Mouse (Mus musculus) G1E-ER4 (cell line): ENCODE measurements around the gene Gadd45g. TPM values are rescaled to one million over a fixed set of nuclear protein-coding genes. Genes with fewer than 3 reads are reported as not detected.

Experiments
- GATA1 ChIP-seq: IDR thresholded peaks from one replicate; pipeline ENCODE4 v1.8.0; 2012; ENCODE audit warnings: low read length, inconsistent platforms
- polyA plus RNA-seq: library from polyadenylated mRNA; stranded (reverse); fragments of >175 nt; gene quantifications from 2 replicates; pipeline ENCODE4 v1.2.3, GENCODE M21; 2012

Gadd45g gene
- polyA plus RNA-seq: 23.2 and 29.4 TPM in 2 replicates

DNA sequence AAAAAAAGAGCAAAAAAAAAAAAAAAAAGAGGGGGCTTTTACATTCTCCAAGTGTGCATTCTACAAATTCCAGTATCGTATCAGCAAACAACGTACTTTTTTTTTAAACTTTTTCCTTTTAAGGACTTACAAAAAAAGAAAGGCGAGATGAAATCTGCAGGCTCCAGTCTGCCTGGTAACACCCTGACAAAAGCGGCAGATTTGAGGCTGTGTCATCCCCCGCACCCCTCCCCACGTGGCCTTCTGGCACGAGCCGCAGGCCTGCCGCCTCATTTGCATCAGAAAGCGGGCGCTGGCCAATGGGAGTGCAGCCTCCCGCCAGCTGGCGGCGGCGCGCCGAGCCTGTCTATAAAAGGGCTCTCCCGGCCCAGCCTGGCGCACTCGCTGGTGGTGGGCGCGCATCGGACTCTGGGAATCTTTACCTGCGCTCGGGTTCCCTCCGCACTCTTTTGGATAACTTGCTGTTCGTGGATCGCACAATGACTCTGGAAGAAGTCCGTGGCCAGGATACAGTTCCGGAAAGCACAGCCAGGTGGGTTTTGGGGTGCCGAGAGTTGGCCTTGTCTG is at the start of gene Gadd45g:
Gene Gadd45g (plus strand): TSS at position 378 of the 567 bp plus-strand sequence.
- no peak for TF ChIP-seq GATA1

DNA sequence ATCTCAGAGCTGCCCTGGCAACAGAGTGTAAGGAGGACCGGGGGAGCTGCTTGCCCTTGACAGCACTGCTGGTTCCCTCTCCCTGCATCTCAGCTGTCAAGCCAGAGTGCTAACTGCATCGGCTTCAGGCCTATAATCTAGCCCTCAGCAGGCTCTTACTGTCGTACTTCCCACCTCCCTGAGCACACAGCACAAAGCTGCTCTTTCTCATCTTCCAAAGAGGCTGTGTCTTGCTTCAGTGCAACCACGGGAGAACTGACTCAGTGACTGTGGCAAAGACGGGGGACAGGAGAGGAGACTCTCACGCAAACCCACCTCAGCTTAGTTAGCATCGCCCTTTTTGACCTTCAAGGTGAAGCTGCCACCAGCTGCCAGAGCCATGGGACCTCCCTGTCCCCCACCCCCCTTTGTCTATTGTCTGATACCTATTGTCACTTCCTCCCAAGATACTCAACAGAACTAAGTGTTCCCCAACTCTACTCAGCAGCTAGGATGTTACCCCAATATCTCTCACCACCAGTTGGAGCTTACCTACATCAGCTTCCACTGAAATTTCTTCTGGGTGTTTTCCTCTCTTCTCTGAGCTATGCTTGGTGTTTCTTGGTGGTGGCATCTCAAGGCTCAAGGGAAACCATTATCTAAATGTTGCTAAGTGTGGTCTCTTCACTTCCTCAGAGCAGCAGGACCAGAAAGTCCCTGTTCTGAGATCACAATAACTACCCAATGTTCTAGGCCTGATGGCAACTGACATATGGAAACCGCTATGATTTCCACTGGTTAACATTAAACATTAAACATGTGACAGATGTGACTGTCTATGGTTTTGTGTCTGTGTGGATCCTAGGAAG is 48.4 kb upstream of the Gadd45g start:
- no peak for TF ChIP-seq GATA1

DNA sequence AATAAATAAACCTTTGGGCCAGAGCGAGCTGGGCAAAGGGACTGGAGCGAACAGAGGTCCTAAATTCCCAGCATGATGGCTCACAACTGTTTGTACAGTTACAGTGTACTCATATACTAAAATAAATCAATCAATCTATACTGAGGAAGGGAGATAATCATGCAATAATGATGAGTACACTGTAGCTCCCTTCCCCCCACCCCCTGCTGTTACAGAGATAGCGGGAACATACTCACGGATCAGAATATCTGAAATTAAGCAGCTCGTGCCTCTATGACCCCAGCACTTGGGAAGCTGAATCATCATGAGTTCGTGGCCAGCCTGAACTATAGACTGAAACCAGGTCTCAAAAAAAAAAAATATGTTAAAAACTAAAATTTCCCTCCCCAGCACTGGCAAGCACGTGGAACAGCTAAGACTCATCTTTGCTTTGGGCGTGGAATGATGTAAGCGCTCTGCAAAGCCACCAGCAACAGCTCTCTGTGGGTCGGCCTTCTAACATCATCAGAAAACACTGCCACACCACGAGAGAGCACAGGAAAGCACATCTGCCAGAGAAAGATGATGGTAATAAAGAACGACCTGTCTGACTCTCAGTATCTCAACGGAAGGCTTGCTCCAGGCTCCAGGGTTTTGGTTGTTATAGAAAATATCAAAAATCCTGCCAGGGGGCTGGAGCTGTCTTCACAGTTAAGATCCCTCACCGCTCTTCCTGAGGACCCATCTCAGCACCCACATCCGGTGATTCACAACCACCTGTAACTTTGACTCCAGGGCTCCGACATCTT is 46.5 kb upstream of the Gadd45g start:
- TF ChIP-seq GATA1: peak; percentile 11

DNA sequence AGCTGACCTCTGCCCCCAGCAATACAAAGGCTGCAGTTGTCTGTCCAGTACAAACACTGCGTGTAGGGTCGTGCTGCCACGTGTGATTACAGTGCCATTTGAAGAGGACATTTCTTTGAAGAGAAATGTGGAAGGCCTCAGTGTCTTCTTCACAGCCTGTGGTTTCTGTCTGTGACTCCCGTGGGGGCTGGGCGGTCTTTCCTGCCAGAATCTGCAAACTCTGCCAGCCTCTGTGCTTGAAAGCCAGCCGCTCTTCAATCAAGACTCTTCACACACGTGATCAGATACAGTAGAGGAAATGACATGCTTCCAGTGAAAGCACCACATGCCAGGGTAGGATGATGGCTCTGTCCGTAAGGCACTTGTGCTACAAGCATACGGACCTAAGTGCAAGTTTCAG is 45.6 kb upstream of the Gadd45g start:
- TF ChIP-seq GATA1: no peak

DNA sequence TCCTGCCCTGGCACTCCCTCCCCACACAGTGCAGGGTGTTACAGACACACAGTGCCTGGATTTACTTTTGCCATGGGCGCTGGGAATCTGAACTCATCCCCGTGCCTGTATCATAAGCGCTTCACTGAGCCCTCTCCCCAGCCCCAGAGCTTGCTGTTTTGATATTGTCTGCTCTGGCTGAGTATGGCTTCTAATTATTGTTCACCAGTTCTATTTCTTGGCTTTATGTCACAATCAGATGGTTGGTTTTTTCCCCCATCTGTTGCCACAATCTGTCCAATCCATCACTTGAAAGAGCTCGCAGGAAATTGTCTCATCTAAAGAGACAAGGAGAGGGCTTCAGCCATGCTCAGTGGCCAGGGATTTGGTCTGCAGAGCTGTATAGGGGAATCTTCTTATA is 40.8 kb upstream of the Gadd45g start:
- TF ChIP-seq GATA1: no peak

DNA sequence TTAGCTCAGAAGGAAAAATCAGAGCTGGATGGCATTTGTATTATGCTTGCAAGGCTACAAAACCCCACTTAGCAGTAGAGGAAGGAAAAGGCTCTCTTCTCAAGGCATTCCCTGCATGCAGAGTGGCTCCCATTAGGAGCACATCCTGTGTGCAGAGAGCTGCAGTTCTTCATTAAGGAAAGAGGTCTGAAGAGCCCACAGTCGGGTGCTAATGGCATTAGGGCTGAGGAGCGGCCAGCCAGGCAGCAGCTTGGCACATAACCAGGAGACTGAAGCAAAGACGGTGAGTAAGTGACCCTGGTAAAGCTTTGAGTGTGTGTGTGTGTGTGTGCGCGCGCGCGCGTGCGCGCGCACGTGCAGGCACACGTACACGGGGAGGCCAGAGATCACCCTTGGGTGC is 40.3 kb upstream of the Gadd45g start:
- TF ChIP-seq GATA1: no peak

DNA sequence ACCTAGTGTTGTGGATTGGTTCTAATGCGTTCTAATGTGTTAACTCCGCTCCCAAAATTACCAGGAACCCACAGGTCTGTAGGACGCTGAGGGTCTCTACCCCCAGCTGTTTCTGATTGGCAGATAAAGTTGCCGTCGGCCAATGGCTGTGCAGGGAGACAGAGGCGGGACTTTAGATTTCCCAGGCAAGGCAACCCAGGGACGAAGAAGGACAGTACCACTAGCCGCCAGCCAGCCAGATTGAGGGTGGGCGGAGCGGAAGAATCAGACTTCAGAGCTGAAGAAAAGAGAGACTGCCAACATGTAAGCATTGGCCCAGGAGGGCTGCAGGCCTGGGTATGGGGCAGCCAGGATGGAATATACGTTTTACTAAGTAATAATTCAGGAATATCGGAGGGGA is 38.3 kb upstream of the Gadd45g start:
- TF ChIP-seq GATA1: no peak

DNA sequence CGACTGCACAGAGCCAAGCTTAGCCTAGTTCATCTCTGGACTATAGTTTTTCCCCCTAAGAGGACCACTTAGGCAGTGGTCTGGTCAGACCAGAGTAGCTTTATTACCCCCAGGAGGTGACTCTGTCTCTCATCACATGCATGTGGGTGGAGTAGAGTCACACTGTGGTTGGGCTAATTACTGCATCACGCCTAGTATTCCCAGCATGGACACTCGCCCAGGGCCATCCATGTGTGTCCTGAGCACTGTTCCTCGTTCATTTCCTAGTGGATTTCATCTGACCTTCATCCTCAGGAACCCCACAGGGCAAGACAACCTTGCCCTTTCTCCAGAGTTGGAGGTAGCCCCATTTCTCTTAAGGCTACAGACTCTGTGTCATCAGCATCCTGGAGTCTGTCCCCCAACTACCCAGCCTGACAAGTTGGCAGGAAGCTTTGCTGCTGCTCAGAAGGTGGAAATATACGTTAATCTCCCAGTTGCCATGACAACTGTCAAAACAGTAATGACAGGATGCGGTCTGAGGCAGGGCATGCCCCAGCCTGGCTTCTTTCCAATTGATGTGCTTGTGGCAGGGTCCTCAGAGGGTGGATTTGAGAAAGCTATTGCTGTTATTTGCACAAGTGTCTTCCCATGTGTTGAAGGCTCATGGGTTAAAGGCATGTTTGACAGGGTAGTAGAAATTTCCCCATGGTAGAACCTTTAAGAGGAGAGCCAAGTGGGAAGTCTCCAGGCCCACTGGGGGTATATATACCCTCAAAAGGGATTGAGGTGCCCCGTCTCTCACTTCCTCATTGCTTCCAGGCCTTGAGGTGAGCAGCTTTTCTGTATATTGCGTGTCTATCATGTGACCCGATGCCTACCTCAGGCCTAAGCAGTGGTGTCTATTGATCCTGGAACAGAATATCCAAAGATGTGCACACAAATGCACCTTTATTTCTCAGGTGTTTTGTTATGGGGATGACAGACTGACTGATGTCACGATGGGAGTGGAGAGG is 32.6 kb upstream of the Gadd45g start:
- no peak for TF ChIP-seq GATA1

DNA sequence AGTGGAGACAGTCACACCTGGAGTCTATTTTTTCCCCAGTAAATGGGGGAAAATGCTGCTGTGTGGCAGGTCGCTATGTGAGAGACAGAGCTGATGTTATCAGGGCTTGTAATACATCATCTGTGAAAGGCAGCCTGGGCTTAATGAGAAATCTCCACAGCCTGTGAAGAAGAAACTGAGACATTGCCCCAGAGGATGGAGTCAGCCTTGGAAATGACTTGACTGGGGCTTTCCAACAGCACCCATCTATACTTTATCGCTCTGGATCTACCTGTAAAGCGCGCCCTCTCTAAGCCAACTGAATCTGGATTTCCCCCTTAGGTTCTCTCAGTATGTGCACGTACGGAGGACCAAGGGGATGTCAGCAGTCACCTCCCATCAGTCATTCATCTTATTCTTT is 31.8 kb upstream of the Gadd45g start:
- no peak for TF ChIP-seq GATA1

DNA sequence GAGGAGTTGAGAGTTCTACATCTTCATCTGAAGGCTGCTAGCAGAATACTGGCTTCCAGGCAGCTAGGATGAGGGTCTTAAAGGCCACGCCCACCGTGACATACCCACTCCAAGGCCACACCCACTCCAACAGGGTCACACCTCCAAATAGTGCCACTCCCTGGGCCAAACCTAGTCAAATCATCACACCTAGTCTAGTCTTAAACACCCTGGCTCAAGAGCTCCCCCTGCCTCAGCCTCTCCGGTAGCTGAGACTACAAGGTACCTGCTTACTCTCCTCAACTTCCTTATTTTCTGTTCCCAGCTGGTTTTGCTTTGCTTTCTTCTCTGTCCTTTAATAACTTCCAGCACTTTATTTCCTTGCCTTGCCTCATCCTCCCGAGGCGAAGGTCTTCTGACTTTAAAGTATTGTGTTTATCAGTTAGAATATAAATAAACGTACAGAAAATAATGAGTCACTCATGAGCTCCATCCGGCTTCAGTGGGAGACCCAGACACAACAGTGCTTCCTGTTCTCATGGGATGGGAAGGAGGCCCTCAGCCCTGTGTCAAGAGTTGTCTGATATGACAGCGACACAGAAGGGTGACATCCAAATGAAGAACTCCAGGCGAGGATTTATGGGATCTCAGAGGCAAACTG is 30.5 kb upstream of the Gadd45g start:
- TF ChIP-seq GATA1: no peak

DNA sequence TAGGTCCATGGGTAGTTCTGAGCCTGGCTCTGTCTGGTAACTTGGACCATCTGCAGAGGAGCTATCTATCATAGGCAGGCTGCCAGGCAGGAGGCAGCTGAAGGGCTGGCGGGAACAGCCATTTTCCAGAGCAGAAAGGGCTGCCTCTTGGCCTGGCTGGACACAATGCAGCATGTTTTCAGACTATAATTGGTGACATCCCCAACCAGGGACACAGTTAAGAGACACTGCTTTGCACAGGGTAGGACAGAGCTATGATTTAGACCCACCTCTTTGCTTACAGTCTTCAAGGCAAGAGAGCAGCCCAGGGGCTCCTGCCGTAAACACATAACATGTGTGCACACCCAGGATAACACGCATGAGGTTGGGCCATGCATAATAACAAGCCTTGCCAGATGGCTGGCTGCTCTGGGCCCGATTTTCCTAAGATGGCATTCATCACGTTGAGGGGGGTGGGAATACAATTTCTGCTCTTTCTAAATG is 29.9 kb upstream of the Gadd45g start:
- TF ChIP-seq GATA1: no peak

DNA sequence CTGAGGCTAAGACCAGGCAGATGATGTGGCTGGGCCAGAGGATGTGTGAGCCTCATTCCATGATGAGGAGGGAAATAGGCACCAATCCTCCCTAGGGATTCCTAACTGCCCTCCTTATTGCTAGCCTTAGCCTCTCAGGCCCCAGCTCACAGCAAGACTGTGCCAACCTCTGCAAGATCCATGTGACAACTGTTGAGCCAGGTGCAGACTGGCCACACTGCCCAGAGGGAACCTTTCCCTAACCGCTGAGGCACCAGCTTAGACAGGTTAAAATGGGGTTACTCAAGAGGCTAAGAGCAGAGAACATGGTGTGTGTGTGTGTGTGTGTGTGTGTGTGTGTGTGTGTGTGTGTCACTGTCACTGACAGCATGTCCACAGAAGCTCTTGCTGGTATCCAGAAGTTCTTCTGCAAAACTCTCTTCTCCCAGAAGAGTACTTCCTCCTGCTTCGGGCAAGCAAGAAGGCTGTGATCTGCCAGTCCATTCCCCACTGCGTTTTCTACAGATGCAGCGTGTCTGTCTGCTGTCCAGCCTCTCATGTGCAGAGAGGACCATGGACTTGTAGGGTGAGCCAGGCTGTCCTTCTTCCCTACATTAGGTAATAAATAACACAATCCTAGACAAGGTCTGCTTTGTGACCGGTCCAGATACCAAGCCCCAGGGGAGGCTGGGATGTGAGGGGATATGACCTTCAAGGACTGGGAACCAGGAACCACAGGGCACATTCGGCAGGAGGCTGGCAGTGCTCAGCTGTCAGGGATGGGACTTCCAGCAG is 28.1 kb upstream of the Gadd45g start:
- TF ChIP-seq GATA1: no peak

DNA sequence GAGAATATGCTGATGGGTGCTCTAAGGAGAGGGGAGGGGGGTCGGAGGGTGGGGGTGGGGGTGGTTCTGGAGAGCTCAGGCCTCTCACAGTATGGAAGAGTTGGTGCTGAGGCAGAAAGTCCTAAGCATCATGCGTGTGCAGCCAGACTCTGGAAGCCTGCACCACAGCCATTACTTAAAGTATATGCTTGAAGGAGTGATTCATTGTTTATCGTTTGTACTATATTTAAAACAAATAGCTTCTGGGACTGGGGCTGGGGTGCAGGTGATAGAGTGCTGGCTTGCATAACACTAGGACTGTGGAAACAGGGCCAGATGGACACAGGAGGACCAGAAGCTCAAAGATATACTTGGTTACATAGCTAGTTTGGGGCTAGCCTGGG is 27.5 kb upstream of the Gadd45g start:
- TF ChIP-seq GATA1: no peak

DNA sequence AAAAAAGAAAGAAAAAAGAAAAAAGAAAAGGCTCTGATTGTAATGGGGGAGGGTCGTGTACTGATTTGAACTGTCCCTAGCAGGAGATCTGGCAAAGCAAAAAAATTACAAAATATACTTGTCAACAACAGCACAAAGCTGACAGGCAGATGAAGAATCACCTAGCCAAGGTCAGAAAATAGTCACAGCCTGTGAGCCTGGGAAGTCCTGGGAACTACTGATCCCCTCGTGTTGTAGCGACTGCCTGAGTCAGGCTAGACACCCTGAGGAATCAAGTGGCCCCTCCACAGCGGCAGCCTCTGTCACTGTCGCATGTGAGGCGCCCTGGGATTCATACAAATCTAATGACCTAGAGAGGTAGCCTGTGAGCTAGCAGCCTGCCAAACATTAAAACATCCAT is 27.1 kb upstream of the Gadd45g start:
- TF ChIP-seq GATA1: no peak

DNA sequence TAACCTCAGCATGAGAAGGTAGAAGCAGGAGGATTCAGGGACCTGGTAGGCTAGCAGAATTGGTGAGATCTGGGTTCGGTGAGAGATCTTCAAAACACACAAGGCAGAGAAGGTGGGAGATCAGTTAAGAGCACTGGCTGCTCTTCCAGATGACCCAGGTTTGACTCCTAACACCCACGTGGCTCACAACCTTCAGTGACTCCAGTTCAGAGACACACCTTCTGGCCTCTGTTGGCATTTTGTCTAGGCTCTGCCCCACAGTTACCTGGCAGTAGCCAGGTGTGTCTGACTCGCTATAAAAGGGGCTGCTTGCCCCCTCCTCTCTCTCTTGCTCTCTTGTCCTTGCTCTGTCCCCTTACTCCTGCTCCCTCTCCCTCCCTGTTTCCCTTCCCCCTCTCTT is 24.5 kb upstream of the Gadd45g start:
- no peak for TF ChIP-seq GATA1
